Mouse (Mus musculus): Measurements from ENCODE around the gene Fance. TPM values are rescaled to one million over a fixed set of nuclear protein-coding genes. Genes with fewer than 3 reads are reported as not detected.

Fance gene
- polyA plus RNA-seq, 1 experiment = 56.8 TPM

GRCm38 (mm10) chr17:28274739-28275138 is 38.6 kb upstream of the Fance start:
- Histone ChIP-seq H3K27me3 (ENCODE audit: control insufficient read depth, insufficient read depth, low read length, poor library complexity, severe bottlenecking) (no peaks in the 10 kb centered on the region), H3K27ac (ENCODE audit: insufficient read depth, low read length) (no peak overlapping the region), H3K36me3 (ENCODE audit: control insufficient read depth, insufficient read depth, low read length, poor library complexity, severe bottlenecking) (no peaks in the 10 kb centered on the region), H3K9me3 (replicated peaks; ENCODE audit: control insufficient read depth, insufficient read depth, low read length, poor library complexity, severe bottlenecking) (no peaks in the 10 kb centered on the region), H3K4me3 (ENCODE audit: low read depth, low read length) (no peak overlapping the region), H3K9ac (ENCODE audit: low read depth, poor library complexity, severe bottlenecking) (no peak overlapping the region), H3K4me1 (ENCODE audit: control insufficient read depth, insufficient read depth, low read length) (peaks cover 4% of the 10 kb centered on the region)
- TF ChIP-seq POLR2A (IDR thresholded peaks at IDR 0.05; ENCODE audit: insufficient read depth, low read length) = no peak
- no peak for TF ChIP-seq EP300 (IDR thresholded peaks at IDR 0.05; ENCODE audit: insufficient read depth, low read depth, low read length)
- TF ChIP-seq CTCF (IDR thresholded peaks at IDR 0.05; ENCODE audit: low read depth, low read length) = peak; percentile 84

GRCm38 (mm10) chr17:28277226-28277625 is 36.1 kb upstream of the Fance start:
- Histone ChIP-seq H3K27ac (ENCODE audit: insufficient read depth, low read length) (no peak overlapping the region), H3K27me3 (ENCODE audit: control insufficient read depth, insufficient read depth, low read length, poor library complexity, severe bottlenecking) (no peaks in the 10 kb centered on the region), H3K36me3 (ENCODE audit: control insufficient read depth, insufficient read depth, low read length, poor library complexity, severe bottlenecking) (no peaks in the 10 kb centered on the region), H3K4me1 (ENCODE audit: control insufficient read depth, insufficient read depth, low read length) (peaks cover 3% of the 10 kb centered on the region), H3K4me3 (ENCODE audit: low read depth, low read length) (no peak overlapping the region), H3K9ac (ENCODE audit: low read depth, poor library complexity, severe bottlenecking) (no peak overlapping the region), H3K9me3 (replicated peaks; ENCODE audit: control insufficient read depth, insufficient read depth, low read length, poor library complexity, severe bottlenecking) (no peaks in the 10 kb centered on the region)
- no peak for TF ChIP-seq CTCF (IDR thresholded peaks at IDR 0.05; ENCODE audit: low read depth, low read length)
- no peak for TF ChIP-seq POLR2A (IDR thresholded peaks at IDR 0.05; ENCODE audit: insufficient read depth, low read length)

- H3K9ac ChIP-seq (ENCODE audit: low read depth, poor library complexity, severe bottlenecking) = no peak overlapping the region
- no peak overlapping the region for H3K27ac ChIP-seq (ENCODE audit: insufficient read depth, low read length)
- TF ChIP-seq POLR2A (IDR thresholded peaks at IDR 0.05; ENCODE audit: insufficient read depth, low read length) = no peak
- no peak for TF ChIP-seq CTCF (IDR thresholded peaks at IDR 0.05; ENCODE audit: low read depth, low read length)
- TF ChIP-seq EP300 (IDR thresholded peaks at IDR 0.05; ENCODE audit: insufficient read depth, low read depth, low read length) = no peak
- H3K4me3 ChIP-seq (ENCODE audit: low read depth, low read length) = no peak overlapping the region
- H3K36me3 ChIP-seq (ENCODE audit: control insufficient read depth, insufficient read depth, low read length, poor library complexity, severe bottlenecking) = no peaks in the 10 kb centered on the region
- H3K4me1 ChIP-seq (ENCODE audit: control insufficient read depth, insufficient read depth, low read length) = peaks cover 3% of the 10 kb centered on the region
- H3K9me3 ChIP-seq (replicated peaks; ENCODE audit: control insufficient read depth, insufficient read depth, low read length, poor library complexity, severe bottlenecking) = no peaks in the 10 kb centered on the region
- no peaks in the 10 kb centered on the region for H3K27me3 ChIP-seq (ENCODE audit: control insufficient read depth, insufficient read depth, low read length, poor library complexity, severe bottlenecking)
These were observed 35.6 kb upstream of the Fance start for GRCm38 (mm10) chr17:28277721-28278120.

GRCm38 (mm10) chr17:28278156-28278555 is 35.2 kb upstream of the Fance start:
- no peak for TF ChIP-seq CTCF (IDR thresholded peaks at IDR 0.05; ENCODE audit: low read depth, low read length)
- TF ChIP-seq POLR2A (IDR thresholded peaks at IDR 0.05; ENCODE audit: insufficient read depth, low read length) = no peak
- no peak for TF ChIP-seq EP300 (IDR thresholded peaks at IDR 0.05; ENCODE audit: insufficient read depth, low read depth, low read length)
- Histone ChIP-seq H3K36me3 (ENCODE audit: control insufficient read depth, insufficient read depth, low read length, poor library complexity, severe bottlenecking) (no peaks in the 10 kb centered on the region), H3K27ac (ENCODE audit: insufficient read depth, low read length) (no peak overlapping the region), H3K27me3 (ENCODE audit: control insufficient read depth, insufficient read depth, low read length, poor library complexity, severe bottlenecking) (no peaks in the 10 kb centered on the region), H3K9ac (ENCODE audit: low read depth, poor library complexity, severe bottlenecking) (no peak overlapping the region), H3K4me1 (ENCODE audit: control insufficient read depth, insufficient read depth, low read length) (peaks cover 3% of the 10 kb centered on the region), H3K4me3 (ENCODE audit: low read depth, low read length) (no peak overlapping the region), H3K9me3 (replicated peaks; ENCODE audit: control insufficient read depth, insufficient read depth, low read length, poor library complexity, severe bottlenecking) (no peaks in the 10 kb centered on the region)

- no peak for TF ChIP-seq EP300 (IDR thresholded peaks at IDR 0.05; ENCODE audit: insufficient read depth, low read depth, low read length)
- no peak for TF ChIP-seq CTCF (IDR thresholded peaks at IDR 0.05; ENCODE audit: low read depth, low read length)
- TF ChIP-seq POLR2A (IDR thresholded peaks at IDR 0.05; ENCODE audit: insufficient read depth, low read length) = no peak
- no peak overlapping the region for H3K27ac ChIP-seq (ENCODE audit: insufficient read depth, low read length)
- peaks cover 3% of the 10 kb centered on the region for H3K4me1 ChIP-seq (ENCODE audit: control insufficient read depth, insufficient read depth, low read length)
- no peaks in the 10 kb centered on the region for H3K9me3 ChIP-seq (replicated peaks; ENCODE audit: control insufficient read depth, insufficient read depth, low read length, poor library complexity, severe bottlenecking)
- no peak overlapping the region for H3K4me3 ChIP-seq (ENCODE audit: low read depth, low read length)
- no peaks in the 10 kb centered on the region for H3K36me3 ChIP-seq (ENCODE audit: control insufficient read depth, insufficient read depth, low read length, poor library complexity, severe bottlenecking)
- no peak overlapping the region for H3K9ac ChIP-seq (ENCODE audit: low read depth, poor library complexity, severe bottlenecking)
- H3K27me3 ChIP-seq (ENCODE audit: control insufficient read depth, insufficient read depth, low read length, poor library complexity, severe bottlenecking) = no peaks in the 10 kb centered on the region
These were observed 34.1 kb upstream of the Fance start for GRCm38 (mm10) chr17:28279236-28279635.

GRCm38 (mm10) chr17:28279780-28280422 is 33.4 kb upstream of the Fance start:
- Histone ChIP-seq H3K9me3 (replicated peaks; ENCODE audit: control insufficient read depth, insufficient read depth, low read length, poor library complexity, severe bottlenecking) (no peaks in the 10 kb centered on the region), H3K36me3 (ENCODE audit: control insufficient read depth, insufficient read depth, low read length, poor library complexity, severe bottlenecking) (no peaks in the 10 kb centered on the region), H3K27me3 (ENCODE audit: control insufficient read depth, insufficient read depth, low read length, poor library complexity, severe bottlenecking) (no peaks in the 10 kb centered on the region), H3K9ac (ENCODE audit: low read depth, poor library complexity, severe bottlenecking) (no peak overlapping the region), H3K27ac (ENCODE audit: insufficient read depth, low read length) (no peak overlapping the region), H3K4me3 (ENCODE audit: low read depth, low read length) (no peak overlapping the region), H3K4me1 (ENCODE audit: control insufficient read depth, insufficient read depth, low read length) (peaks cover 3% of the 10 kb centered on the region)
- TF ChIP-seq CTCF (IDR thresholded peaks at IDR 0.05; ENCODE audit: low read depth, low read length) (no peak), POLR2A (IDR thresholded peaks at IDR 0.05; ENCODE audit: insufficient read depth, low read length) (no peak), EP300 (IDR thresholded peaks at IDR 0.05; ENCODE audit: insufficient read depth, low read depth, low read length) (no peak)

All from ES-Bruce4 (cell line).